Mouse (Mus musculus): ENCODE data around the gene Tas2r126. TPM values are rescaled to one million over a fixed set of nuclear protein-coding genes. Genes with fewer than 3 reads are reported as not detected.
"Not testable (repeated sequence)": the region's sequence is repeated elsewhere in the genome, so short reads cannot be mapped to it uniquely, and the experiment has no call there.

Tas2r126 gene
- polyA plus RNA-seq, 1 experiment from 2014 or later, result not detected

GRCm38 (mm10) chr6:42424472-42424871, 9.9 kb upstream of the Tas2r126 start:
- 93% methylated on average over 3 of the region's 3 CpGs for WGBS
- Histone ChIP-seq H3K4me3 (no peak overlapping the region), H3K36me3 (no peaks in the 10 kb centered on the region), H3K27ac (ENCODE audit: poor library complexity, severe bottlenecking) (no peak overlapping the region), H3K4me2 (no peak overlapping the region), H3K4me1 (replicated peaks) (no peaks in the 10 kb centered on the region), H3K27me3 (replicated peaks) (no peaks in the 10 kb centered on the region), H3K9ac (no peak overlapping the region), H3K9me3 (replicated peaks) (no peaks in the 10 kb centered on the region)
- ATAC-seq (ENCODE audit: insufficient number of reproducible peaks, low FRiP score), result no peak

GRCm38 (mm10) chr6:42426337-42426736, 8.0 kb upstream of the Tas2r126 start:
- no peaks in the 10 kb centered on the region for H3K4me1 ChIP-seq (replicated peaks)
- H3K27ac ChIP-seq (ENCODE audit: poor library complexity, severe bottlenecking), result no peak overlapping the region
- no peaks in the 10 kb centered on the region for H3K9me3 ChIP-seq (replicated peaks)
- no peak overlapping the region for H3K9ac ChIP-seq
- H3K36me3 ChIP-seq, result no peaks in the 10 kb centered on the region
- no peak for ATAC-seq (ENCODE audit: insufficient number of reproducible peaks, low FRiP score)
- H3K4me3 ChIP-seq, result no peak overlapping the region
- WGBS, result 61% methylated on average over 4 of the region's 4 CpGs
- no peaks in the 10 kb centered on the region for H3K27me3 ChIP-seq (replicated peaks)
- H3K4me2 ChIP-seq, result no peak overlapping the region

GRCm38 (mm10) chr6:42433554-42433953, 781 bp upstream of the Tas2r126 start:
- ATAC-seq (ENCODE audit: insufficient number of reproducible peaks, low FRiP score), result no peak
- WGBS, result 49% methylated on average over 2 of the region's 2 CpGs
- Histone ChIP-seq H3K9ac (no peak overlapping the region), H3K4me2 (no peak overlapping the region), H3K27me3 (replicated peaks) (no peaks in the 10 kb centered on the region), H3K27ac (ENCODE audit: poor library complexity, severe bottlenecking) (no peak overlapping the region), H3K4me1 (replicated peaks) (no peaks in the 10 kb centered on the region), H3K36me3 (no peaks in the 10 kb centered on the region), H3K4me3 (no peak overlapping the region), H3K9me3 (replicated peaks) (no peaks in the 10 kb centered on the region)

GRCm38 (mm10) chr6:42435490-42435889, 1.2 kb downstream of the Tas2r126 start:
- Histone ChIP-seq H3K27me3 (replicated peaks) (no peaks in the 10 kb centered on the region), H3K4me2 (no peak overlapping the region), H3K36me3 (no peaks in the 10 kb centered on the region), H3K27ac (ENCODE audit: poor library complexity, severe bottlenecking) (no peak overlapping the region), H3K4me3 (no peak overlapping the region), H3K9ac (no peak overlapping the region), H3K4me1 (replicated peaks) (no peaks in the 10 kb centered on the region), H3K9me3 (replicated peaks) (no peaks in the 10 kb centered on the region)
- no peak for ATAC-seq (ENCODE audit: insufficient number of reproducible peaks, low FRiP score)
- 76% methylated on average over 2 of the region's 2 CpGs for WGBS

- WGBS, result 35% methylated on average over 2 of the region's 2 CpGs
These were observed 7.1 kb downstream of the Tas2r126 start for GRCm38 (mm10) chr6:42441395-42441794.

GRCm38 (mm10) chr6:42444491-42444890, 10.2 kb downstream of the Tas2r126 start:
- ATAC-seq (ENCODE audit: insufficient number of reproducible peaks, low FRiP score), result no peak
- H3K4me2 ChIP-seq, result no peak overlapping the region
- H3K36me3 ChIP-seq, result no peaks in the 10 kb centered on the region
- H3K4me1 ChIP-seq (replicated peaks), result 0 out of 2 replicates have a peak, but pooled peaks cover 3% of the 10 kb centered on the region
- no peak overlapping the region for H3K4me3 ChIP-seq
- WGBS, result 72% methylated on average over 2 of the region's 2 CpGs
- H3K9me3 ChIP-seq (replicated peaks), result no peaks in the 10 kb centered on the region
- no peaks in the 10 kb centered on the region for H3K27me3 ChIP-seq (replicated peaks)
- H3K27ac ChIP-seq (ENCODE audit: poor library complexity, severe bottlenecking), result no peak overlapping the region
- no peak overlapping the region for H3K9ac ChIP-seq

More at GRCm38 (mm10) chr6:42441395-42441794, 7.1 kb downstream of the Tas2r126 start:
- Histone ChIP-seq H3K4me1 (replicated peaks) (0 out of 2 replicates have a peak, but pooled peaks cover 3% of the 10 kb centered on the region), H3K36me3 (no peaks in the 10 kb centered on the region), H3K4me2 (no peak overlapping the region), H3K9me3 (replicated peaks) (no peaks in the 10 kb centered on the region), H3K9ac (no peak overlapping the region), H3K4me3 (no peak overlapping the region), H3K27ac (ENCODE audit: poor library complexity, severe bottlenecking) (no peak overlapping the region), H3K27me3 (replicated peaks) (no peaks in the 10 kb centered on the region)
- no peak for ATAC-seq (ENCODE audit: insufficient number of reproducible peaks, low FRiP score)

- Histone ChIP-seq H3K4me2 (no peak overlapping the region), H3K36me3 (no peaks in the 10 kb centered on the region), H3K9ac (no peak overlapping the region), H3K27ac (ENCODE audit: poor library complexity, severe bottlenecking) (no peak overlapping the region), H3K4me1 (replicated peaks) (no peaks in the 10 kb centered on the region), H3K27me3 (replicated peaks) (no peaks in the 10 kb centered on the region), H3K9me3 (replicated peaks) (no peaks in the 10 kb centered on the region), H3K4me3 (no peak overlapping the region)
- 73% methylated on average over 2 of the region's 2 CpGs for WGBS
- no peak for ATAC-seq (ENCODE audit: insufficient number of reproducible peaks, low FRiP score)
These were observed 13.0 kb downstream of the Tas2r126 start for GRCm38 (mm10) chr6:42447381-42447780.

- H3K4me2 ChIP-seq, result no peak within 1 kb of the TSS
- no peak within 1 kb of the TSS for H3K27ac ChIP-seq (ENCODE audit: poor library complexity, severe bottlenecking)
- H3K27me3 ChIP-seq (replicated peaks), result no peaks in the 10 kb centered on the region
- no peaks in the 10 kb centered on the region for H3K9me3 ChIP-seq (replicated peaks)
- no peak for ATAC-seq (ENCODE audit: insufficient number of reproducible peaks, low FRiP score)
- no peak within 1 kb of the TSS for H3K9ac ChIP-seq
- H3K4me1 ChIP-seq (replicated peaks), result no peaks in the 10 kb centered on the region
- no peak within 1 kb of the TSS for H3K4me3 ChIP-seq
- no peaks in the 10 kb centered on the region for H3K36me3 ChIP-seq
- WGBS, result 50% methylated on average over 1 of the region's 1 CpGs
These were observed 30.8 kb downstream of the Tas2r126 start, which contains the start of gene Olfr458 for GRCm38 (mm10) chr6:42465096-42465495. TSS of gene Olfr458 (minus strand) at chr6:42465196.

GRCm38 (mm10) chr6:42470542-42470941, 36.2 kb downstream of the Tas2r126 start:
- Histone ChIP-seq H3K27ac (ENCODE audit: poor library complexity, severe bottlenecking) (no peak overlapping the region), H3K27me3 (replicated peaks) (no peaks in the 10 kb centered on the region), H3K4me2 (no peak overlapping the region), H3K4me1 (replicated peaks) (no peaks in the 10 kb centered on the region), H3K36me3 (no peaks in the 10 kb centered on the region), H3K9me3 (replicated peaks) (no peaks in the 10 kb centered on the region), H3K4me3 (no peak overlapping the region), H3K9ac (no peak overlapping the region)
- WGBS, result 83% methylated on average over 4 of the region's 4 CpGs
- ATAC-seq (ENCODE audit: insufficient number of reproducible peaks, low FRiP score), result no peak

- not testable (repeated sequence) for H3K4me2 ChIP-seq, H3K4me3 ChIP-seq
- 89% methylated on average over 4 of the region's 4 CpGs for WGBS
These were observed 37.0 kb downstream of the Tas2r126 start for GRCm38 (mm10) chr6:42471298-42471697.

GRCm38 (mm10) chr6:42476235-42476634, 41.9 kb downstream of the Tas2r126 start, which contains the start of gene Olfr457:
TSS of gene Olfr457 (minus strand) at chr6:42476335.
- Histone ChIP-seq H3K9ac (no peak within 1 kb of the TSS), H3K36me3 (no peaks in the 10 kb centered on the region), H3K9me3 (replicated peaks) (no peaks in the 10 kb centered on the region), H3K27me3 (replicated peaks) (no peaks in the 10 kb centered on the region), H3K27ac (ENCODE audit: poor library complexity, severe bottlenecking) (no peak within 1 kb of the TSS), H3K4me1 (replicated peaks) (no peaks in the 10 kb centered on the region), H3K4me2 (no peak within 1 kb of the TSS), H3K4me3 (no peak within 1 kb of the TSS)
- WGBS, result 66% methylated on average over 1 of the region's 1 CpGs
- ATAC-seq (ENCODE audit: insufficient number of reproducible peaks, low FRiP score), result no peak

More at GRCm38 (mm10) chr6:42471298-42471697, 37.0 kb downstream of the Tas2r126 start:
- ATAC-seq (ENCODE audit: insufficient number of reproducible peaks, low FRiP score); H3K9me3 ChIP-seq (replicated peaks); H3K27me3 ChIP-seq (replicated peaks); H3K9ac ChIP-seq; H3K27ac ChIP-seq (ENCODE audit: poor library complexity, severe bottlenecking); H3K36me3 ChIP-seq; H3K4me1 ChIP-seq (replicated peaks): not testable (repeated sequence)

- Histone ChIP-seq H3K4me3 (no peak overlapping the region), H3K27ac (ENCODE audit: poor library complexity, severe bottlenecking) (no peak overlapping the region), H3K9ac (no peak overlapping the region), H3K9me3 (replicated peaks) (no peaks in the 10 kb centered on the region), H3K27me3 (replicated peaks) (no peaks in the 10 kb centered on the region), H3K36me3 (no peaks in the 10 kb centered on the region), H3K4me2 (no peak overlapping the region), H3K4me1 (replicated peaks) (no peaks in the 10 kb centered on the region)
- ATAC-seq (ENCODE audit: insufficient number of reproducible peaks, low FRiP score), result no peak
These were observed 50.3 kb downstream of the Tas2r126 start for GRCm38 (mm10) chr6:42484633-42485032.

All from heart, embryonic 12.5 days (tissue).